Mouse (Mus musculus) limb, embryonic 11.5 days (tissue): ENCODE data around the gene Ripk4. TPM values are rescaled to one million over a fixed set of nuclear protein-coding genes. Genes with fewer than 3 reads are reported as not detected.
A peak's percentile ranks its signal among the peaks of the same experiment; 100 is the strongest.

Experiments
- ATAC-seq: fragments of 200-750 bp; cut with Nextera tagmentation; 2 replicates; pipeline ENCODE4 v1.8.0; 2017; ENCODE audit warnings: low read depth; ENCODE audit not compliant: insufficient number of reproducible peaks, low FRiP score, low TSS enrichment
- DNase-seq: peaks from one replicate; pipeline ENCODE4 v3.0.0-alpha.2; 2015; ENCODE audit warnings: low spot score
- H3K27ac ChIP-seq: fragments of 300-500 bp; sonication (generic); replicated peaks from 2 replicates; pipeline ENCODE4 v1.5.1; 2014; ENCODE audit warnings: low read depth, mild to moderate bottlenecking, low read length
- H3K27me3 ChIP-seq: fragments of 300-500 bp; sonication (generic); 2 replicates; pipeline ENCODE4 v1.6.1; 2014; ENCODE audit warnings: mild to moderate bottlenecking, low read length, mixed read lengths; ENCODE audit not compliant: control insufficient read depth, insufficient read depth
- H3K36me3 ChIP-seq: fragments of 300-500 bp; sonication (generic); 2 replicates; pipeline ENCODE4 v1.6.1; 2014; ENCODE audit warnings: mild to moderate bottlenecking, low read length, moderate library complexity, mixed read lengths; ENCODE audit not compliant: control insufficient read depth, insufficient read depth
- H3K4me1 ChIP-seq: fragments of 300-500 bp; sonication (generic); 2 replicates; pipeline ENCODE4 v1.6.1; 2014; ENCODE audit warnings: low read length, mixed read lengths; ENCODE audit not compliant: control insufficient read depth, insufficient read depth
- H3K4me2 ChIP-seq: fragments of 300-500 bp; sonication (generic); 2 replicates; pipeline ENCODE4 v1.6.1; 2014; ENCODE audit warnings: low read depth, mild to moderate bottlenecking, moderate library complexity; ENCODE audit not compliant: severe bottlenecking
- H3K4me3 ChIP-seq: fragments of 300-500 bp; sonication (generic); 2 replicates; pipeline ENCODE4 v1.5.1; 2014; ENCODE audit warnings: low read depth, low read length
- H3K9ac ChIP-seq: fragments of 300-500 bp; sonication (generic); 2 replicates; pipeline ENCODE4 v1.6.1; 2014; ENCODE audit warnings: mild to moderate bottlenecking, low read length
- H3K9me3 ChIP-seq: fragments of 300-500 bp; sonication (generic); 2 replicates; pipeline ENCODE4 v1.6.1; 2016; ENCODE audit warnings: low read length; ENCODE audit not compliant: control insufficient read depth
- WGBS: fragments of 180-500 bp; shearing (Covaris S2); extraction: QIAGEN DNeasy Blood & Tissue Kit; methylation state at CpG from one replicate; pipeline ENCODE4 v1.1.7; 2014; 5-methylcytosine and 5-hydroxymethylcytosine counted together
- polyA plus RNA-seq: library from polyadenylated mRNA; unstranded; fragments of >200 nt; fragmentation: Nextera tagmentation; extraction: Ambion mirVana; gene quantifications from 2 replicates; pipeline ENCODE4 v1.2.1, GENCODE M21; 2014

The Ripk4 gene
- polyA plus RNA-seq, 1 experiment from 2014 or later = 4.0 TPM

DNA sequence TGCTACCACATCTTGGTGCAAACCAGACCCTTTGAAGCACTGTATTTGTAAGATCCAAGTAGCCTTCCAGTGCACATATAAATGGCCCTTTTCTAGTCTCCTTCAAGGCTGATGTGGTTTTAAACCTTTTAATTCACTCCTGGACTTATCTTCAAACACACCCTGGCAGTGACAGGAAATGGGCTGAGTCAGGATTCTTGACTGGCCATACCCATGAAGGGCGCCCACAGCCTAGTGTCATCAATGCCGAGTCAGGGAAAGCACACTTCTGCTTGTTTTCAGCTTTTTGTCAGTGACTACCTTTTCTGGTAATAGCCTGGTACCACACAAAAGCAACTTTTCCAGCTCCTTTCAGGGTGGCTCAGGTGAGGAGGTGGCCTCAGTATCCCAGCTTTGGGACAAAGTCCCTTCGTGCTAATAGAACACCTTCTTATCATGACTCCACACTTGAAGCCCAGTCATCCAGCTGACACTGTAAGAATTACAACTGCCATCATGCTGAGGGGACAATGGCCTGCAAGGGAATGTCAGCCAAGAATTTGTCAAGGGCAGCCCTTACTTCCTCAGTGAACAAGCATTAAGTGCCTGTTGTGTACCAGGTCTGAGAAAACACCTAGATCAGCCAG lies 11.2 kb downstream of the Ripk4 start:
- Histone ChIP-seq H3K9me3 (no peaks in the 10 kb centered on the region), H3K36me3 (no peaks in the 10 kb centered on the region), H3K4me2 (no peak overlapping the region), H3K4me1 (no peaks in the 10 kb centered on the region), H3K27ac (no peak overlapping the region), H3K4me3 (no peak overlapping the region), H3K27me3 (no peaks in the 10 kb centered on the region), H3K9ac (no peak overlapping the region)
- DNase-seq (no peak), ATAC-seq (no peak)
- 86% methylated on average over 3 of the region's 3 CpGs for WGBS

DNA sequence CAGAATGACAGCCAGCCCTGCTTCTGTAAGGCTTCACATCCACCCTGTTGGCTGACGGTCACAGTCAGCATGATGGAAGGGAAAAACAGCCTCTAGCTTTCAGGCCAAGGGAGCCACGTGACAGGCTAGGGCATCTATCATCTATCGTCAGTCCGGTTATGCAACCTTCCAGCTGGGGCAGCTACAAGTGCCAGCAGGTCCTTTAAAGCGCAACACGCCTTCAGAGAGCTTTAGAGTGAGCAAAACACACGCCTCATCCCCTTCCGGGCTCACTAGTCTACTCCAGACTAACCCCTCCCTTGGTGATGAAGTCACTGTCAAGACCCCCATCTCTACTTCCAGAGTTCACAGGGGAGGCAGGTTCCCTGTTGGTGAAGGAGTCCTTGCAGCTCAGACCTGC lies 11.7 kb downstream of the Ripk4 start:
- DNase-seq = peak; percentile 32

DNA sequence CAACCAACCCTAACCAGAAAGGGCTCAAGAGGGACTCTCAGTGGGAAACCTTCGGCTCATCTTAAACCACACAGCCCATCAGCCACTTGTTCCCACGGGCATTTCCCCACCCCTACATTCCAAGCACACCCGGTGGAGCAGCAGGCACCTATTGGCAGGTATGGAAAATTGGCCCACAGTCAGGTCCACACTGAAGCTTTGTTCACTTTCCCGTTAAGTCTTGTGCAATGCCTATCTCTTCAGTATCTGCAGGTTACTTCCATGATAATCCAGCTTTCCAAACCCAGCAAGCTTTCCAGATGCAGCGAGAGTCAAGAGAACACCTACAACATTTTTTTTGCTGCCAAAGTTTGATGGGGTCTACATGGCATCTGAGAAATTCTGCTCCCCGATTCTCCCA lies 15.2 kb downstream of the Ripk4 start:
- Histone ChIP-seq H3K36me3 (no peaks in the 10 kb centered on the region), H3K4me1 (no peaks in the 10 kb centered on the region), H3K27me3 (no peaks in the 10 kb centered on the region), H3K4me3 (no peak overlapping the region), H3K9me3 (no peaks in the 10 kb centered on the region), H3K4me2 (no peak overlapping the region), H3K27ac (no peak overlapping the region), H3K9ac (no peak overlapping the region)
- ATAC-seq = no peak
- WGBS = 90% methylated on average over 6 of the region's 6 CpGs
- no peak for DNase-seq

More for the DNA sequence above, 11.7 kb downstream of the Ripk4 start:
- Histone ChIP-seq H3K36me3 (no peaks in the 10 kb centered on the region), H3K27ac (no peak overlapping the region), H3K4me3 (no peak overlapping the region), H3K4me2 (no peak overlapping the region), H3K9me3 (no peaks in the 10 kb centered on the region), H3K4me1 (no peaks in the 10 kb centered on the region), H3K27me3 (no peaks in the 10 kb centered on the region), H3K9ac (no peak overlapping the region)
- 76% methylated on average over 8 of the region's 8 CpGs for WGBS
- no peak for ATAC-seq

DNA sequence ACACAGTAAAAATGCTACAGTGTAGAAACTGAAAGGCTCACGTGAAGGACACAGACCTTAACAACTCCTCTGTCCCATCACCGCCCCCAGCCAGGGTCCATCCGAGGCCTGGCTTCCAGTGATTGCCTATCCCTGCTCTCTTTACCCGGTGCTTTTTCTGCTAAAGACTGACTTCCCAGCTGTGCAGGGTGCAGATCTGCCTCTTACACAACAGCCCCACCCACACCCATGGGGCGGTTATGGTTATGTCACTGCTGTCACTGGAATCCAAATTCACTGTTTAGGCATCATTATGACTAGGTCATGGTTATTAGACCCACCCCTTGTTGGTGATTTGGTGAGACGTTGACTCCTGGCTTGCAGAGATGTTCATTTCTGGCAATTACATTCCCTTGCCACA lies 25.6 kb downstream of the Ripk4 start:
- no peak overlapping the region for H3K4me3 ChIP-seq
- H3K4me2 ChIP-seq = no peak overlapping the region
- H3K9ac ChIP-seq = no peak overlapping the region
- 59% methylated on average over 6 of the region's 6 CpGs for WGBS
- 0 out of 2 replicates have a peak, but pooled peaks cover 2% of the 10 kb centered on the region for H3K4me1 ChIP-seq
- no peaks in the 10 kb centered on the region for H3K27me3 ChIP-seq
- no peak for ATAC-seq
- no peaks in the 10 kb centered on the region for H3K36me3 ChIP-seq
- DNase-seq = no peak
- no peak overlapping the region for H3K27ac ChIP-seq
- H3K9me3 ChIP-seq = no peaks in the 10 kb centered on the region

DNA sequence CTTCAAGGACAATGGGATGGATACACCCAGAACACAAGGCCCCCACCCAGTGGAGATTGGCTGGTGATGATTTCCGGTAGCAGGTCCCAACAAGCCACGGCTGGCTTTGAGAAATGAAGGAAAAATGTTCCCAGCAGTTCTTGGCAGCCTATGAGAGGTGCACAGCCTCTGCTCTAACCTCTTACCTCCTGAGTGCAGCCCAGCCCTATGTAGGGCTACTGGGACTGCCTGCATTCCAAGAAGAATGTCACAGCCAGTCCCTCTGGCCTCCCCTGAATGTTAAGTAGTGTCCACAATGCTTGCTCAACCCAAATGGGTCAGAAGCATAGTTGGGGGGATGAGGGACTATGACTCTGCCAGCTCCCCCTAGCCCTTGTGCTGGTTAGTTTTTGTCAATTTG lies 27.0 kb downstream of the Ripk4 start:
- WGBS = 89% methylated on average over 2 of the region's 2 CpGs

DNA sequence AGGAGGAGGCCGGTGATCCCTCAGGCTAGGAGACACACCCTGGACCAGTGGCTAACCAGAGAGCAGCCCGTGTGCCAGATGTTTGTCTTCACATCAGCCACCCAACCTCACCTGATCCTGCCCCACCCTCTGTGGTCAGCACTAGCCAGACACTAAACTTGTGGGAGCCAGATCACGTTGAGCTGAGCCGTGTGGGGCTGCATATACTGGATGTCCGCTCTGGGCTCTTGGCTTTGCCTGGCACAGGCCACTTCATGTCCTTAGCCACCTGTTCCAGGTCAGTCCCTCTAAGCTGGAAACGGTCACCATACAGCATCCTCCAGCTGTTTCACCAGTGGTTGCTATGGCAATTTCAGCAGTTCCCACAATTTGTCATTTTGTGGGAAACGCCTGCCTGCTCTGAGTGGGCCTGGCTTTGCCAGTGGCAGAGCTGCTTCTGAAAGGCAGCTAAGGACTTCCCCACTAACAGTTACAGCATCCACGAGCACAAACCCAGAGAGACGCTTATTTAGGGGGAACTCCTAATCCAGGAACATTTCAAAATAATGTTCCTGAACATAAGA lies 28.7 kb downstream of the Ripk4 start:
- DNase-seq (peak; percentile 29), ATAC-seq (no peak; the same call in 1 of the 2 replicates)
- Histone ChIP-seq H3K36me3 (no peaks in the 10 kb centered on the region), H3K9me3 (no peaks in the 10 kb centered on the region), H3K4me1 (0 out of 2 replicates have a peak, but pooled peaks cover 2% of the 10 kb centered on the region), H3K27ac (no peak overlapping the region), H3K9ac (no peak overlapping the region), H3K4me2 (no peak overlapping the region), H3K27me3 (no peaks in the 10 kb centered on the region), H3K4me3 (no peak overlapping the region)
- 55% methylated on average over 9 of the region's 9 CpGs for WGBS

More for the DNA sequence above, 27.0 kb downstream of the Ripk4 start:
- Histone ChIP-seq H3K27me3 (no peaks in the 10 kb centered on the region), H3K4me2 (no peak overlapping the region), H3K4me3 (no peak overlapping the region), H3K4me1 (0 out of 2 replicates have a peak, but pooled peaks cover 2% of the 10 kb centered on the region), H3K9ac (no peak overlapping the region), H3K36me3 (no peaks in the 10 kb centered on the region), H3K27ac (no peak overlapping the region), H3K9me3 (no peaks in the 10 kb centered on the region)
- ATAC-seq = no peak
- no peak for DNase-seq

DNA sequence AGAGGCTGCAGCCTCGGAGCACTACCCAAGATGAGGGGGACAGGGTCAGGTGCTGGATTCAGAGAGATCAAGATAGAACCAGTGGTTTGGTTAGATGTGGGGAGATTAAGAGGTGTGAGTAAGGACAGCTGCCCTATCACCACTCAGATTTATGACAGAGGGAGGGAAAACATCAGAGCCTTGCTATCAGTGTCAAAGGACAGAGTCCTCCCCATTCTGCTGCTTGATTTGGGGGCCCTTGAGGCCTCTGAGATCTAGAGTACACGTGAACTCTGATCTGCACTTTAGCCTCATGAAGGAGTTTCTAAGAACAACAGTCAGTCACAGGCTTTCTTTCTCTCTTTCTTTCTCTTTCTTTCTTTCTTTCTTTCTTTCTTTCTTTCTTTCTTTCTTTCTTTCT lies 30.0 kb downstream of the Ripk4 start:
- Histone ChIP-seq H3K36me3 (no peaks in the 10 kb centered on the region), H3K27ac (no peak overlapping the region), H3K9me3 (no peaks in the 10 kb centered on the region), H3K4me3 (no peak overlapping the region), H3K4me2 (no peak overlapping the region), H3K4me1 (0 out of 2 replicates have a peak, but pooled peaks cover 2% of the 10 kb centered on the region), H3K9ac (no peak overlapping the region), H3K27me3 (no peaks in the 10 kb centered on the region)
- 42% methylated on average over 2 of the region's 2 CpGs for WGBS
- DNase-seq = no peak
- ATAC-seq = no peak

DNA sequence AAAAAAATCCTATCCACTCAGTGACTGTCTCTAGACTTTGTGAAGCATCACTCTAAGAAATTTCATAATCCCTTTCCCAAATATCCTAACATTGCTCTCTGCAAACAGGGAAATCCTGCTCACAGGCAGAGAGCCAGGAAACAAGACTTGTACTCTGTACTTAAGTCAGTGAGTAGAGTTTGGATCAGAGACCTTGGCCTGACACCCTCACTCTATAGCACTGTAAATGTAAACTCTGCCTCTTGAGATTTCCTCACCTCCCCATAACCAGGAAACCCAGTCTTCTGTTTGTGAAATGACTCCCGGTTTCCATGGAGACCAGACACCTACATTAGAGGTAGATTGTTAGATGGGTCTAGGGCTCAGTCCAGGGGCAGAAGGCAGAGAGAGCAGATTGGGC lies 33.3 kb downstream of the Ripk4 start:
- no peaks in the 10 kb centered on the region for H3K27me3 ChIP-seq
- H3K9me3 ChIP-seq = no peaks in the 10 kb centered on the region
- H3K36me3 ChIP-seq = no peaks in the 10 kb centered on the region
- WGBS = 95% methylated on average over 1 of the region's 1 CpGs
- H3K4me1 ChIP-seq = 0 out of 2 replicates have a peak, but pooled peaks cover 2% of the 10 kb centered on the region
- ATAC-seq (no peak), DNase-seq (no peak)
- no peak overlapping the region for H3K4me3 ChIP-seq
- H3K9ac ChIP-seq = no peak overlapping the region
- no peak overlapping the region for H3K27ac ChIP-seq
- H3K4me2 ChIP-seq = no peak overlapping the region
